Mouse (Mus musculus): ENCODE measurements around the gene Trpm7.

Gene Trpm7

GRCm38 (mm10) chr2:126817414-126817813 is 58.6 kb downstream of the Trpm7 start:
- DNase-seq (ENCODE audit: extremely low read depth, low read depth, low spot score): no peak

- no peak for DNase-seq (ENCODE audit: extremely low read depth, low read depth, low spot score)
Measured at GRCm38 (mm10) chr2:126816644-126817347, 59.2 kb downstream of the Trpm7 start.

GRCm38 (mm10) chr2:126815822-126816221 is 60.2 kb downstream of the Trpm7 start:
- no peak for DNase-seq (ENCODE audit: extremely low read depth, low read depth, low spot score)

- DNase-seq (ENCODE audit: extremely low read depth, low read depth, low spot score): no peak
Measured at GRCm38 (mm10) chr2:126801980-126802379, 74.0 kb downstream of the Trpm7 start.

GRCm38 (mm10) chr2:126798455-126798854 is 77.6 kb downstream of the Trpm7 start:
- DNase-seq (ENCODE audit: extremely low read depth, low read depth, low spot score): no peak

GRCm38 (mm10) chr2:126795708-126796107 is 80.3 kb downstream of the Trpm7 start:
- DNase-seq (ENCODE audit: extremely low read depth, low read depth, low spot score): no peak

- DNase-seq (ENCODE audit: extremely low read depth, low read depth, low spot score): no peak
Measured at GRCm38 (mm10) chr2:126792611-126793010, 83.4 kb downstream of the Trpm7 start.

GRCm38 (mm10) chr2:126787721-126788342 is 88.2 kb downstream of the Trpm7 start:
- no peak for DNase-seq (ENCODE audit: extremely low read depth, low read depth, low spot score)

GRCm38 (mm10) chr2:126783370-126783769 is 92.7 kb downstream of the Trpm7 start, which contains the start of gene Usp50:
Gene Usp50, minus strand, starts transcription at chr2:126783470.
- DNase-seq (ENCODE audit: extremely low read depth, low read depth, low spot score): no peak

- DNase-seq (ENCODE audit: extremely low read depth, low read depth, low spot score): no peak
Measured at GRCm38 (mm10) chr2:126782433-126782832, 93.6 kb downstream of the Trpm7 start.

- DNase-seq (ENCODE audit: extremely low read depth, low read depth, low spot score): no peak
Measured at GRCm38 (mm10) chr2:126781478-126781877, 94.6 kb downstream of the Trpm7 start.

GRCm38 (mm10) chr2:126780286-126780685 is 95.7 kb downstream of the Trpm7 start:
- DNase-seq (ENCODE audit: extremely low read depth, low read depth, low spot score): no peak

GRCm38 (mm10) chr2:126778806-126779205 is 97.2 kb downstream of the Trpm7 start:
- no peak for DNase-seq (ENCODE audit: extremely low read depth, low read depth, low spot score)

GRCm38 (mm10) chr2:126776416-126776815 is 99.6 kb downstream of the Trpm7 start:
- DNase-seq (ENCODE audit: extremely low read depth, low read depth, low spot score): no peak

- no peak for DNase-seq (ENCODE audit: extremely low read depth, low read depth, low spot score)
Measured at GRCm38 (mm10) chr2:126775951-126776350, 100.1 kb downstream of the Trpm7 start.

- no peak for DNase-seq (ENCODE audit: extremely low read depth, low read depth, low spot score)
Measured at GRCm38 (mm10) chr2:126772217-126772616, 103.8 kb downstream of the Trpm7 start.

GRCm38 (mm10) chr2:126769431-126770181 is 106.4 kb downstream of the Trpm7 start:
- DNase-seq (ENCODE audit: extremely low read depth, low read depth, low spot score): no peak

GRCm38 (mm10) chr2:126768194-126768593 is 107.8 kb downstream of the Trpm7 start:
- no peak for DNase-seq (ENCODE audit: extremely low read depth, low read depth, low spot score)

GRCm38 (mm10) chr2:126767599-126767998 is 108.4 kb downstream of the Trpm7 start:
- DNase-seq (ENCODE audit: extremely low read depth, low read depth, low spot score): no peak

- no peak for DNase-seq (ENCODE audit: extremely low read depth, low read depth, low spot score)
Measured at GRCm38 (mm10) chr2:126765867-126766582, 110.0 kb downstream of the Trpm7 start.

GRCm38 (mm10) chr2:126759351-126759750 is 116.7 kb downstream of the Trpm7 start:
- no peak for DNase-seq (ENCODE audit: extremely low read depth, low read depth, low spot score)
